Mouse (Mus musculus) hindbrain, embryonic 13.5 days (tissue): ENCODE data around the gene Sstr3. TPM values are rescaled to one million over a fixed set of nuclear protein-coding genes. Genes with fewer than 3 reads are reported as not detected.

Source experiments
- ATAC-seq: fragments of 200-750 bp; cut with Nextera tagmentation; 2 replicates; pipeline ENCODE4 v1.8.0; 2017; ENCODE audit warnings: moderate TSS enrichment; ENCODE audit not compliant: low FRiP score
- H3K27ac ChIP-seq: fragments of 300-500 bp; sonication (generic); 2 replicates; pipeline ENCODE4 v1.5.1; 2015; ENCODE audit warnings: inconsistent platforms, mild to moderate bottlenecking, moderate library complexity
- H3K27me3 ChIP-seq: fragments of 300-500 bp; sonication (generic); 2 replicates; pipeline ENCODE4 v1.6.1; 2015; ENCODE audit warnings: mild to moderate bottlenecking, inconsistent platforms
- H3K36me3 ChIP-seq: fragments of 300-500 bp; sonication (generic); 2 replicates; pipeline ENCODE4 v1.6.1; 2015; ENCODE audit warnings: mild to moderate bottlenecking, inconsistent platforms
- H3K4me1 ChIP-seq: fragments of 300-500 bp; sonication (generic); replicated peaks from 2 replicates; pipeline ENCODE4 v1.6.1; 2015; ENCODE audit warnings: inconsistent platforms
- H3K4me2 ChIP-seq: fragments of 300-500 bp; sonication (generic); 2 replicates; pipeline ENCODE4 v1.6.1; 2015; ENCODE audit warnings: inconsistent platforms, mild to moderate bottlenecking, moderate library complexity
- H3K4me3 ChIP-seq: fragments of 300-500 bp; sonication (generic); 2 replicates; pipeline ENCODE4 v1.5.1; 2015; ENCODE audit warnings: mild to moderate bottlenecking, inconsistent platforms
- H3K9ac ChIP-seq: fragments of 300-500 bp; sonication (generic); 2 replicates; pipeline ENCODE4 v1.6.1; 2015; ENCODE audit warnings: mild to moderate bottlenecking, inconsistent platforms
- H3K9me3 ChIP-seq: fragments of 300-500 bp; sonication (generic); 2 replicates; pipeline ENCODE4 v1.6.1; 2016; ENCODE audit warnings: inconsistent platforms
- WGBS: fragments of 180-500 bp; shearing (Covaris S2); methylation state at CpG from one replicate; pipeline ENCODE4 v1.1.7; 2015; 5-methylcytosine and 5-hydroxymethylcytosine counted together
- polyA plus RNA-seq: library from polyadenylated mRNA; unstranded; fragments of >200 nt; fragmentation: Nextera tagmentation; extraction: Ambion mirVana; gene quantifications from 2 replicates; pipeline ENCODE4 v1.2.1, GENCODE M21; 2015

The Sstr3 gene
- polyA plus RNA-seq, 1 experiment from 2014 or later = 0.42 TPM

DNA sequence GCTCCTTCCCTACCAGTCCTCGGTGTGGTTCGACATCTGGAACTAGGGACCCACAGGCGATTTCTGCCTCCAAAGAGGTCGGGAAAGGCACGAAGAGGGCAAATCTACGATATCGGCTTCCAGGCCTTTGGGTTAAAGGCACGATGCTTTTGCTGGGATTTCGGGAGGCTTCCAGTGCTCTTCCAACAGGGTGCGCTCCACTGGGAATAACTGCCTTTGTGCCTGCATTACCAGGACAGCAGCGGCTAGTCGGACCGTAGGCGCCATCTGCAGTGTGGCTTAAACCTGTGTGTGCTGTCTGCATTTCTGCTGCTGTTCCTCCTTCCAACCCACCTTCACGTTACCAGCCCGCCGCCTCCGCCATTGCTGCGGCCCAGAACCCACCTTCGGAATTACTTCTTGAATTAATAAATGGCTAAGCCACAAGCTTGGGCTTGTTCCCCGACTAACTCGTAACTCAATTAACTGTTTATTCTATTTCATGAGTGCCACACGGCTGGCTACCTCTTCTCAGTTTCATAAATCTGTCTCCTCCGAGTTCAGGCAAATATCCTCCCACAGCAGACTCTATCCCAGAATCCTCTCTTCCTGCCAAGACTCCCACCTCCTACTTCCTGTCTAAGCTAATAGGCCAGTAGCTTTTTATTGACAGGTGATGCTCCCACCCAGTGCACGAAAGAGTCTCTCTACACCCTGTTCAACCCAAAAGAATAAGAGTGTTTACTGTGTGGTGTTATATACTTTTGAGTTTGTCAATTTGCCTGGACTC lies 10.2 kb upstream of the Sstr3 start:
- 0 out of 2 replicates have a peak overlapping the region, but pooled peaks have one; percentile 4 for H3K4me3 ChIP-seq
- H3K36me3 ChIP-seq = no peaks in the 10 kb centered on the region
- no peak for ATAC-seq
- H3K4me2 ChIP-seq = no peak overlapping the region
- peaks cover 19% of the 10 kb centered on the region for H3K9me3 ChIP-seq
- H3K9ac ChIP-seq = no peak overlapping the region
- WGBS = 70% methylated on average over 25 of the region's 25 CpGs
- no peaks in the 10 kb centered on the region for H3K27me3 ChIP-seq
- no peak overlapping the region for H3K27ac ChIP-seq
- H3K4me1 ChIP-seq = no peaks in the 10 kb centered on the region

DNA sequence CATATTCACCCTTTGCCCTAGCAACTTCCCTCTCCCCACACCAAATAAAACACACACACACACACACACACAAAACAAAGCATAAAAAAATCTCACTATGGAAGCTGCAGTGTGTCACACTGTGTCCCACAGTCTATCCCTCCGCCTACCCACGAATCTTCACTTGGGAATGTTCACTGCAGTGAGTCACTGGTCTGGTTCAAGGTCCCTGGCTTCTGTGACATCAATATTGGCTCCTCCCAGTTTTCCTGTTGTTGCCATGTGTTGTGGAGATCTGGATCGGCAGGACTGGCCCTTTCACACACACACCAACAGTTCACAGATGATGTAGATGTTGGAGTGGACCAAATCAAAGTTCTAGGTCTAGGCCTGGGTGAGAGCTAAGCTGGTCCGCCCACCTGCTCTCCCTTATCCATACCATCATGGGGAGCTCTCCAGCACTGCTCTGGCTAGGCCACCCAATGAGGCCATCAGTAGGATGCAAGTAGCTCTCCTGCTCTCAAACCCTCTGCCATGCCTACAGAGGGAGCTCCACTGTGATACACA lies 4.8 kb upstream of the Sstr3 start:
- H3K27me3 ChIP-seq = no peaks in the 10 kb centered on the region
- no peak for ATAC-seq
- H3K27ac ChIP-seq = no peak overlapping the region
- WGBS = 78% methylated on average over 4 of the region's 4 CpGs
- H3K4me1 ChIP-seq = peaks cover 24% of the 10 kb centered on the region
- no peak overlapping the region for H3K9ac ChIP-seq
- H3K36me3 ChIP-seq = no peaks in the 10 kb centered on the region
- H3K9me3 ChIP-seq = peaks cover 19% of the 10 kb centered on the region
- H3K4me2 ChIP-seq = no peak overlapping the region
- no peak overlapping the region for H3K4me3 ChIP-seq

DNA sequence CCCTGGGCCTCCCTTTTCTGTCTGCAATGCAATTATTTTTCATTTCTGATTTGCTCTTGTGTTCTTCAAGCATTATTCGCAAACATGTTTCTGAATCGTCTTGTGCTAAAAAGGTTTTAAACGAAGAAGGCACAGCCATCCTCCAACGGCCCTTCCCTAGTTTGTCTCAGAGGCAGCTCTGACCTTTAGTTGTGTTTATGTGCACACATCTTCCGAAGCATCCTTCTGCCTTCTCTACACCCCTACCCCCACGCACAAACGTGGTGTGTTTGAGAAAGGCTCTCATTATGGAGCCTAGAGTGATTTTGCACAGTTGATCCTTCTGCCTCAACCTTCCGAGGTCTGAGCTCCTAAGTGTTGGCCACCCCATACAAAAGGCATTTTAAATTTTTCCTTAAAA lies 4.2 kb upstream of the Sstr3 start:
- no peak overlapping the region for H3K9ac ChIP-seq
- H3K36me3 ChIP-seq = no peaks in the 10 kb centered on the region
- no peak overlapping the region for H3K4me2 ChIP-seq
- 0 out of 2 replicates have a peak, but pooled peaks cover under 1% of the 10 kb centered on the region for H3K27me3 ChIP-seq
- WGBS = 69% methylated on average over 8 of the region's 8 CpGs
- no peak for ATAC-seq
- H3K4me1 ChIP-seq = peaks cover 28% of the 10 kb centered on the region
- no peak overlapping the region for H3K27ac ChIP-seq
- peaks cover 19% of the 10 kb centered on the region for H3K9me3 ChIP-seq
- no peak overlapping the region for H3K4me3 ChIP-seq

DNA sequence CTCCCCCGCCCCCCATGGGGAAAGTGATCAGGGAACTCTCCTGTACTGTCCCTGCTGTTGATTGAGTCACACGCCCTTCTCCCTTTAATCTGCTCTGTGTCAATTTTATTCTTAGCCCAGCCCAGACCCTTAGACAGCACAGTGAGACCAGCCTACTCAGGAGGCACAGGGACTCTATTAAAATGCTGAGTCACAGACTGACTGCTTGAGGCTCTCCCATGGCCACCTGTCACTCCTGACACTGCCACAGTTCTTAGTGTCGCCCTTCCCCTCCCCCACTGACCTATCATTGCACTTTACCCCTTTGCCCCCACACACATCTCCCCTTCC lies 3.8 kb upstream of the Sstr3 start:
- H3K4me2 ChIP-seq = no peak overlapping the region
- ATAC-seq = no peak
- H3K36me3 ChIP-seq = no peaks in the 10 kb centered on the region
- no peak overlapping the region for H3K4me3 ChIP-seq
- no peak overlapping the region for H3K27ac ChIP-seq
- 0 out of 2 replicates have a peak, but pooled peaks cover 4% of the 10 kb centered on the region for H3K27me3 ChIP-seq
- 31% methylated on average over 3 of the region's 3 CpGs for WGBS
- peak overlapping the region; percentile 39; the same call in 1 of the 2 replicates for H3K9ac ChIP-seq
- H3K4me1 ChIP-seq = peaks cover 28% of the 10 kb centered on the region
- peaks cover 17% of the 10 kb centered on the region for H3K9me3 ChIP-seq

DNA sequence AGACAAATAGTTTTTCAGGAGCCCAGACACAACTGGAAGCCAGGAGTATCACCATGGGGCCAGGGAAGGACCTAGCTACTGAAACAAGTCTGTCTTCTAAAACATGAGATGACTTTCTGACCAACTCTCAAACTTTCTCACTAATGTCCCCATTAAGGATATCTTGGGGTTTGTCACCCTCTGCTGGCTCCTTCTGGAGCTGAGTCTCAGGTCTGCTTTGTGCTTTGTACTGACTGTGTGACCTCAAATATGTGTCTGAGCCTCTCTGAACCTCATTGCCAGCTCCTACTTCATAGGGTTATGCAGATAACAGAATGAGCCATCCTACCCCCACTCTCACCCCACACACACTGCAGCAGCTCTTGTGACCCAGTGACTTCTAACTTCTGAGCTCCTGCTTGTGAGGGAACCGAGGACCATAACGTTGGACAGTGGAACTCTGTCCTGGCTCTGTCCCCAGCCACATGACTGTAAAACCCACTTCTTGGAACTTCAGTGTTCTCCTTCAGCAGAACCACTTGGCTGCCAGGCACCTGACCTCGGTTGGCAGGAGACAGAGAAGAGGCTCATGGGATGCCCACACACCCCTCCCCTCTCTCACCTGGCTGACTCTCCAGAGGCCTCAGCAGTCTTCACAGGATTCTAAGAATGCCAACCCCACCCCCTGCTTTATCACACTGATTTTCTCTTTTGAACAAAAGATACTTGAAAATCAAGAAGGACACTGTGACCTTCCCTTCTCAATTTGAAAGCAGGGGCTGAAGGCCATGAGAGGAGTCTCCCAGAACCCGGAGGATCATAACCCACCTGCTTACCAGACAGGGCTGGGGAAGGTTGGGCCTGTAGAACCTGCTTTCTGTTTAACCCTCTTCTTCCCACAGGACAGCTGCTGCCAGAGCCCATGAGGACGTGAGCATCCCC lies 3.2 kb upstream of the Sstr3 start:
- 51% methylated on average over 5 of the region's 5 CpGs for WGBS
- no peak for ATAC-seq
- Histone ChIP-seq H3K27me3 (0 out of 2 replicates have a peak, but pooled peaks cover 7% of the 10 kb centered on the region), H3K9ac (peak overlapping the region; percentile 39; the same call in 1 of the 2 replicates), H3K27ac (no peak overlapping the region), H3K4me1 (peaks cover 30% of the 10 kb centered on the region), H3K36me3 (no peaks in the 10 kb centered on the region), H3K9me3 (peaks cover 12% of the 10 kb centered on the region), H3K4me2 (no peak overlapping the region), H3K4me3 (no peak overlapping the region)

DNA sequence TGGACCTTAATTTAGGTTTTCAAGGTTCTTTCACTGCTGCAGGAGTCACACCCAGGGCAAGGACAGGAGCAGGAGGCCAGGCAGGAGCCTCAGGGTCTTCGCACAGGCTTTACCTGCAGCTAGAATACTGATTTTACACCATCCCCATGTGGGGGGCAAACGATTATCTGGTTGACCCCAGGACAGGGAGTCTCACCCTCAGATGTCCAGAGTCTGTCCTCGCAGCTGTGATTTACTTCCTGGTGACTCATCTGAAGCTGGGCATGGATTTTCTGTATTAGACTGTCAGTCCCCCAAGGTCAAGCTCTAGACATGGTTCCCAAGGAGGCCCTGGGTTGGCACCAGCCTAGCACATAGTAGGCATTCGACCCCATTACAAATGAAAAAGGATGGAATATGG lies 1.6 kb upstream of the Sstr3 start:
- H3K36me3 ChIP-seq = no peaks in the 10 kb centered on the region
- H3K9ac ChIP-seq = peak overlapping the region; percentile 15; the same call in 1 of the 2 replicates
- no peak for ATAC-seq
- 0 out of 2 replicates have a peak, but pooled peaks cover 7% of the 10 kb centered on the region for H3K27me3 ChIP-seq
- H3K4me1 ChIP-seq = peaks cover 42% of the 10 kb centered on the region
- H3K9me3 ChIP-seq = peaks cover 3% of the 10 kb centered on the region; the same call in 1 of the 2 replicates
- no peak overlapping the region for H3K4me2 ChIP-seq
- 90% methylated on average over 4 of the region's 4 CpGs for WGBS
- no peak overlapping the region for H3K4me3 ChIP-seq
- H3K27ac ChIP-seq = no peak overlapping the region

DNA sequence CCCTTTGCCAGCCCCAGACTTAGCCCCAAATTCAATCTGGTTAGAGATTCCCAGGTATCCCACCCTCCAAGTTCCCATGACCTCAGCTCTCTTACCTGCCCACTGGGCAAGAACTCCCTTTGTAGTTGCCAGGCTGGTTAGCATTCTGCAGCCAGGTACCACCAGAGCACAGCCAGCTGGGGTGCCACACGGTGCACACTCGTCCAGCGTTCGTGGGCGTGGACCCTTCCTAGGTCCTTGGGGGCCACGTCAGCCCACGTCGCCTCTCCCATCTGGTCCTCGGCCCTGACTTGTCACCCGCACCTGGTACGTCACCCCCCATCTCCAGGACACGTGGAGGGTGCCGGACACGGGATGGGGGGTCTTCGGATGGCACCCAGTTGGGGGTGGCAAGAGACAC lies 444 bp downstream of the Sstr3 start:
- ATAC-seq = no peak
- no peak overlapping the region for H3K27ac ChIP-seq

DNA sequence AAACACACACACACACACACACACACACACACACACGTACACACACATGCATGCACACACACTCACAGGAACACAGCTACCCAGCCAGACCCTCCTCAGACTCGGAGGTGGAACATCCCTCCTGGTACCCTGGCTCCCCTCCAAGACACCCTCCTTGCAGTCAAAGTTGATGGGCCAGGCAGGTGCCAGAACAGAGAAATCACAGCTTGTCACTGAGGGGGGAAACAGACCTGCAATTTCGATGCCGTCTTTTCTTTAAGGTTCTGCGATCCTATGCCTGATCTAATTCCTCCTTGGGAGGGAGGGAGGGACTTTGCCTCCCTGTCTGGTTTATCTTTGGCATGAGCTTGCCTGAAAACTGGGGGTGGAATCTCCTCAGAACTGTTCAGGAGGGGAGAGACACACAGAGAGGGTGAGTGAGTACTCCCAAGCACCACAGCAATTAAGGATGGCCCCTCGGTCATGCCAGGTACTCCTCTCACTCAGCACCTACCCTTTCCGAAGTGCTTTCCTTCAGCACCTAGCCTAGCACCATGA lies 1.6 kb downstream of the Sstr3 start:
- H3K36me3 ChIP-seq = no peaks in the 10 kb centered on the region
- ATAC-seq = no peak
- no peak overlapping the region for H3K4me3 ChIP-seq
- H3K9ac ChIP-seq = no peak overlapping the region
- peaks cover 31% of the 10 kb centered on the region for H3K4me1 ChIP-seq
- H3K4me2 ChIP-seq = no peak overlapping the region
- 0 out of 2 replicates have a peak, but pooled peaks cover 20% of the 10 kb centered on the region for H3K27me3 ChIP-seq
- 79% methylated on average over 7 of the region's 7 CpGs for WGBS
- H3K9me3 ChIP-seq = no peaks in the 10 kb centered on the region
- H3K27ac ChIP-seq = 0 out of 2 replicates have a peak overlapping the region, but pooled peaks have one; percentile 1

More for the DNA sequence above, 444 bp downstream of the Sstr3 start:
- H3K9me3 ChIP-seq = no peaks in the 10 kb centered on the region
- 0 out of 2 replicates have a peak, but pooled peaks cover 13% of the 10 kb centered on the region for H3K27me3 ChIP-seq
- no peaks in the 10 kb centered on the region for H3K36me3 ChIP-seq
- 62% methylated on average over 15 of the region's 15 CpGs for WGBS
- H3K4me2 ChIP-seq = peak overlapping the region; percentile 45; the same call in 1 of the 2 replicates
- H3K9ac ChIP-seq = peak overlapping the region; percentile 68; the same call in 1 of the 2 replicates
- H3K4me1 ChIP-seq = peaks cover 42% of the 10 kb centered on the region
- no peak overlapping the region for H3K4me3 ChIP-seq

DNA sequence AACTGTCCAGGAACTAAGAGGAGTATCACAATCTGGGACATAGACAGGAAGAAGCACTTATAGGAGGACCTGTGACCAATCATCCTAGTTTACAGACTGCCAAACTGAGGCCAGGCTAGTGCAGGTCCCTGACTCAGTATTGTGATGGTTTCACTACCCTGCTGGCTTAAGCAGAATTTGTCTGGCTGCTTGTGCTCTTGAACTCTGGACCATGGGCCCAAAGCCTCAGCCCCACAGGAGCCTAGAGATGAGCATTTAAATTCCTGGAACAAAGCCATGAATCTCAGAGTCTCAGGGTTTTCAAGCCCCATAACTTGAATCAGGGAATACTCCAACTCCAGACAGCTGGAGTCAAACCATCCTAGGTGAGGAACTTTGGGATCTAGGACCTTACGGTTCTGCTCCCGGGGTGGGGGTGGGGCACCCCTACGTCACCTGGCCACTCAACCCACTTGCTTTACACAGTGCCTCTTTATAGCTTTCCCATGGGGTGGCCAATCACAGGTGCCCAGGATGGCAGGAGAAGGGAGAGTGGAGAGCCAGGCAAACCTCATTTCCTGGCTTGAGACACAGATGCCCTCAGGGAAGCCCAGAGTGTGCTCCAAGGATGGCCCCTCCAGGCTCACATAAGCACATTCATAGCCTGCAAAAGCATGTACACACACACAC lies 2.3 kb downstream of the Sstr3 start:
- H3K9me3 ChIP-seq = no peaks in the 10 kb centered on the region
- no peaks in the 10 kb centered on the region for H3K36me3 ChIP-seq
- WGBS = 91% methylated on average over 3 of the region's 3 CpGs
- 0 out of 2 replicates have a peak overlapping the region, but pooled peaks have one; percentile 1 for H3K27ac ChIP-seq
- no peak overlapping the region for H3K9ac ChIP-seq
- ATAC-seq = no peak
- H3K4me2 ChIP-seq = no peak overlapping the region
- no peak overlapping the region for H3K4me3 ChIP-seq
- peaks cover 31% of the 10 kb centered on the region for H3K4me1 ChIP-seq
- 0 out of 2 replicates have a peak, but pooled peaks cover 20% of the 10 kb centered on the region for H3K27me3 ChIP-seq

DNA sequence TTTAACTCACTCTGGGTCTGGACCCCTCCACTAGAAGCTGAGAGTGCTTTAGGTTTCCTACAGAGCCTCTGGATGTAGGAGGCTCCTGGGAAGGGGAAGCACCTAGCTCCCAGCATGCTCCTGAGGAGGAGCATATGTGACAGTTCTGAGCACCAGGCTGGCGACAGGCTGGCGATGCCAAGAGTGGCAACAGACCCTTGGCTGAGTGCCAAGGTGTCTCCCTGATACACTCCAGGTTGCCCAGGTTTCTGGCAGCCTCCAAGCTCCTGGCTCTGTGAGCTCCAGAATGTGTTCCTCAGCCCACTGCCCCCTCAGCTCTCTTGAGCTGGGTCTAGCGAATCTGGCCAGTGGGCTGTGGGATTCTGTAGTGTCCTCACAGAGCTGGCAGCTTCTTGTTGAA lies 2.9 kb downstream of the Sstr3 start:
- peaks cover 31% of the 10 kb centered on the region for H3K4me1 ChIP-seq
- 64% methylated on average over 3 of the region's 3 CpGs for WGBS
- H3K36me3 ChIP-seq = no peaks in the 10 kb centered on the region
- H3K27me3 ChIP-seq = 0 out of 2 replicates have a peak, but pooled peaks cover 20% of the 10 kb centered on the region
- ATAC-seq = no peak
- no peak overlapping the region for H3K4me3 ChIP-seq
- no peak overlapping the region for H3K9ac ChIP-seq
- H3K4me2 ChIP-seq = no peak overlapping the region
- no peaks in the 10 kb centered on the region for H3K9me3 ChIP-seq
- 0 out of 2 replicates have a peak overlapping the region, but pooled peaks have one; percentile 13 for H3K27ac ChIP-seq

DNA sequence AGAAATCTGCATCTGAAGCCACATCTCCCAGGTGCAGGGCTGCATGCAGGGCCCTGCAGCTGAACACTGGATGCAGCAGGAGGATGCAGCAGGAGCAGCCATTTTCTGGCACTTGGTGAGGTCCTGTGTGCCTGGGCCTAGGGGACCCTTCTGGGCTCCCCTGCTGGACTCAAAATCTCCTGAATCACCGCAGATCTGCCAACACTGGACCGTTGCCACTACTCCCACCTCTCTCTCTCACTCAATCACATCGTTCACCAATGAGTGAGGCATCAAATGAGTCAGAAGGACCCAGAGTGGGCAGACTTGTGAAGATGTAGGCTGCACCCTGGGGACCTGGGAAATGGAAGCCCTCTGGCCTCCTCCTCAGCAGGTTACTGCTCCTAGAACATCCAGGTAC lies 3.4 kb downstream of the Sstr3 start:
- WGBS = 81% methylated on average over 3 of the region's 3 CpGs
- H3K4me1 ChIP-seq = peaks cover 33% of the 10 kb centered on the region
- H3K27ac ChIP-seq = no peak overlapping the region
- H3K4me3 ChIP-seq = no peak overlapping the region
- H3K4me2 ChIP-seq = no peak overlapping the region
- peak overlapping the region; percentile 25; the same call in 1 of the 2 replicates for H3K9ac ChIP-seq
- 0 out of 2 replicates have a peak, but pooled peaks cover 20% of the 10 kb centered on the region for H3K27me3 ChIP-seq
- H3K36me3 ChIP-seq = no peaks in the 10 kb centered on the region
- H3K9me3 ChIP-seq = no peaks in the 10 kb centered on the region
- ATAC-seq = no peak
